Mouse (Mus musculus) hindbrain, postnatal 0 days (tissue): ENCODE data around the gene Gpat3. TPM values are rescaled to one million over a fixed set of nuclear protein-coding genes. Genes with fewer than 3 reads are reported as not detected.

ENCODE experiments used
- ATAC-seq: fragments of 200-750 bp; cut with Nextera tagmentation; 2 replicates; pipeline ENCODE4 v1.8.0; 2017; ENCODE audit warnings: mild to moderate bottlenecking, moderate TSS enrichment, moderate library complexity
- DNase-seq: peaks from one replicate; pipeline ENCODE4 v3.0.0-alpha.2; 2015; ENCODE audit warnings: low spot score
- H3K27ac ChIP-seq: fragments of 300-500 bp; sonication (generic); 2 replicates; pipeline ENCODE4 v1.5.1; 2014; ENCODE audit warnings: mild to moderate bottlenecking
- H3K27me3 ChIP-seq: fragments of 300-500 bp; sonication (generic); 2 replicates; pipeline ENCODE4 v1.6.1; 2014; ENCODE audit warnings: low read length, mixed read lengths; ENCODE audit not compliant: insufficient read depth
- H3K36me3 ChIP-seq: fragments of 300-500 bp; sonication (generic); 2 replicates; pipeline ENCODE4 v1.6.1; 2014; ENCODE audit warnings: low read length, mixed read lengths; ENCODE audit not compliant: insufficient read depth
- H3K4me1 ChIP-seq: fragments of 300-500 bp; sonication (generic); 2 replicates; pipeline ENCODE4 v1.6.1; 2014; ENCODE audit warnings: antibody characterized with exemption, low read length, mixed read lengths; ENCODE audit not compliant: insufficient read depth
- H3K4me2 ChIP-seq: fragments of 300-500 bp; sonication (generic); 2 replicates; pipeline ENCODE4 v1.6.1; 2014; ENCODE audit warnings: low read depth, mild to moderate bottlenecking, low read length, moderate library complexity, mixed read lengths
- H3K4me3 ChIP-seq: fragments of 300-500 bp; sonication (generic); 2 replicates; pipeline ENCODE4 v1.5.1; 2014; ENCODE audit warnings: low read length
- H3K9ac ChIP-seq: fragments of 300-500 bp; sonication (generic); replicated peaks from 2 replicates; pipeline ENCODE4 v1.6.1; 2014; ENCODE audit warnings: mild to moderate bottlenecking, low read length, moderate library complexity, mixed read lengths
- H3K9me3 ChIP-seq: fragments of 300-500 bp; sonication (generic); 2 replicates; pipeline ENCODE4 v1.6.1; 2016; ENCODE audit warnings: low read length, mixed read lengths
- CTCF ChIP-seq: IDR thresholded peaks from 2 replicates; pipeline ENCODE4 v1.5.1; 2016; ENCODE audit warnings: antibody characterized with exemption, control low read depth, low read depth
- WGBS: fragments of 180-500 bp; shearing (Covaris S2); extraction: QIAGEN DNeasy Blood & Tissue Kit; methylation state at CpG from one replicate; pipeline ENCODE4 v1.1.7; 2014; 5-methylcytosine and 5-hydroxymethylcytosine counted together
- polyA plus RNA-seq: library from polyadenylated mRNA; unstranded; fragments of >200 nt; fragmentation: Nextera tagmentation; extraction: Ambion mirVana; gene quantifications from 2 replicates; pipeline ENCODE4 v1.2.1, GENCODE M21; 2015
- total RNA-seq: library from RNA; depleted of rRNA; stranded (reverse); fragments of >200 nt; gene quantifications from 2 replicates; pipeline ENCODE4 v1.2.3, GENCODE M21; 2014

Gpat3 gene
- total and polyA plus RNA-seq, 2 experiments from 2014 or later = 1.5 TPM

- H3K4me1 ChIP-seq = no peaks in the 10 kb centered on the region
- no peak for TF ChIP-seq CTCF
- H3K27me3 ChIP-seq = no peaks in the 10 kb centered on the region
- no peaks in the 10 kb centered on the region for H3K9me3 ChIP-seq
- H3K9ac ChIP-seq = no peak overlapping the region
- DNase-seq (no peak), ATAC-seq (no peak)
- H3K4me3 ChIP-seq = no peak overlapping the region
- H3K36me3 ChIP-seq = no peaks in the 10 kb centered on the region
- H3K27ac ChIP-seq = no peak overlapping the region
- WGBS = 87% methylated on average over 7 of the region's 7 CpGs
- H3K4me2 ChIP-seq = no peak overlapping the region
Measured at GRCm38 (mm10) chr5:100837907-100838306, 7.6 kb upstream of the Gpat3 start.

DNA sequence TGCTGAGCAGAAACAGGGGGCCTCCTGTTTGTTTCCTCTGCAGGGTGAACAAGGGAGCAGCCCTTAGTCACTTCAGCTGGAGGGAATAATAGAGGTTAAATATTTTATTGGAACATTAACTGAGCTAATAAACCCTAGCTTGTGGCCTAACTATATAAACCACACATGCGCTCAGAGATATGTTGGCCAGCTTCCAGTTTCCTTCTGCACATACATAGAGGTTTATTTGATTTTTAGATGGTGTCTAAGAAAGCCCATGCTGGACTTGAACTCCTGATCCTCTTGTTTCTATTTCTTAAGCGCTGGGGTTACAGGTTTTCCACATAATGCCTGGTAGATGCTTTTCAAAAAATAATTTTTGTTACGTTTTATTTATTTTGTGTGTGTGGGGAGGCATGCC lies 1.0 kb upstream of the Gpat3 start:
- DNase-seq = no peak
- no peak overlapping the region for H3K9ac ChIP-seq
- WGBS = 61% methylated on average over 3 of the region's 3 CpGs
- no peaks in the 10 kb centered on the region for H3K9me3 ChIP-seq
- no peaks in the 10 kb centered on the region for H3K36me3 ChIP-seq
- no peak for TF ChIP-seq CTCF
- H3K27ac ChIP-seq = no peak overlapping the region
- H3K4me2 ChIP-seq = no peak overlapping the region
- no peak overlapping the region for H3K4me3 ChIP-seq
- ATAC-seq = no peak
- peaks cover 5% of the 10 kb centered on the region; the same call in 1 of the 2 replicates for H3K4me1 ChIP-seq
- H3K27me3 ChIP-seq = peaks cover 5% of the 10 kb centered on the region; the same call in 1 of the 2 replicates

- under 1% methylated on average over 52 of the region's 52 CpGs for WGBS
- Histone ChIP-seq H3K9me3 (no peaks in the 10 kb centered on the region), H3K27ac (no peak overlapping the region), H3K4me2 (peak overlapping the region; percentile 99), H3K4me3 (peak overlapping the region; percentile 67), H3K36me3 (no peaks in the 10 kb centered on the region), H3K4me1 (peaks cover 5% of the 10 kb centered on the region; the same call in 1 of the 2 replicates), H3K27me3 (peaks cover 5% of the 10 kb centered on the region; the same call in 1 of the 2 replicates), H3K9ac (peak overlapping the region; percentile 48)
- DNase-seq (peak; percentile 30), ATAC-seq (peak; percentile 67)
- TF ChIP-seq CTCF = no peak
Measured at GRCm38 (mm10) chr5:100845848-100846598, 510 bp downstream of the Gpat3 start.

DNA sequence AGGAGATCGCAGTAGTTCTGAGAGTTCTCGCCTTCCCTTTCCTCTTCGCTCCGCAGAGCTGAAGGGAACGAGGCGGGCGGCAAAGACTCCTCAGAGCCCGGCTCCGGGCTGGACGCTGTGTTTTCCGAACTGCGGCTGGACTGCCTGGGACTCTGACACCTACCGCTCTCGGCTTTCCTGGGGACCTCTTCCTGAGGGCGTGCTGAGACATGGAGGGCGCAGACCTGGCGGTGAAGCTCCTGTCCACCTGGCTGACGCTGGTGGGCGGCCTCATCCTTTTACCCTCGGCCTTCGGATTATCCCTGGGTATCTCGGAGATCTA lies 1.0 kb downstream of the Gpat3 start:
- 1% methylated on average over 19 of the region's 22 CpGs for WGBS
- Histone ChIP-seq H3K4me3 (peak overlapping the region; percentile 67), H3K27me3 (peaks cover 5% of the 10 kb centered on the region; the same call in 1 of the 2 replicates), H3K27ac (no peak overlapping the region), H3K4me1 (peaks cover 5% of the 10 kb centered on the region; the same call in 1 of the 2 replicates), H3K9ac (peak overlapping the region; percentile 48), H3K9me3 (no peaks in the 10 kb centered on the region), H3K4me2 (peak overlapping the region; percentile 99), H3K36me3 (no peaks in the 10 kb centered on the region)
- DNase-seq (no peak), ATAC-seq (peak; percentile 27)
- no peak for TF ChIP-seq CTCF

DNA sequence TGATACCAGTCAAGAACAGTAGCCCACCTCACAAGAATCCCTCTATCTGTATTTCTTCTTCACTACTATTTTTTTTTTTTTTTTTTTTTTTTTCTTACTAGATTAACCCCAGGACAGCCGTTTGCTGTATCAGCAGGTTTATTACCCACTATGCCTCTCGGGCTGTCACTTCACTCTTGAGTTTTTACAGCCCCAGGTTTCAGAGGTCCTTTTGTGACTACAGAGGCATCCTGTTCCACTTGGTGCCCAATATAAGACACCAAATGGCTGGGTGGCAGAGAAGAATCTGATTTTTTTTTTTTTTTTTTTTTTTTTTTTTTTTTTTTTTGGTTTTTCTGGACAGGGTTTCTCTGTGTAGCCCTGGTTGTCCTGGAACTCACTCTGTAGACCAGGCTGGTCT lies 1.6 kb downstream of the Gpat3 start:
- Histone ChIP-seq H3K4me2 (peak overlapping the region; percentile 99), H3K4me3 (peak overlapping the region; percentile 67), H3K9me3 (no peaks in the 10 kb centered on the region), H3K4me1 (peaks cover 5% of the 10 kb centered on the region; the same call in 1 of the 2 replicates), H3K9ac (no peak overlapping the region), H3K27ac (no peak overlapping the region), H3K36me3 (no peaks in the 10 kb centered on the region), H3K27me3 (peaks cover 5% of the 10 kb centered on the region; the same call in 1 of the 2 replicates)
- DNase-seq = no peak
- no peak for ATAC-seq
- no peak for TF ChIP-seq CTCF
- 12% methylated on average over 2 of the region's 2 CpGs for WGBS

DNA sequence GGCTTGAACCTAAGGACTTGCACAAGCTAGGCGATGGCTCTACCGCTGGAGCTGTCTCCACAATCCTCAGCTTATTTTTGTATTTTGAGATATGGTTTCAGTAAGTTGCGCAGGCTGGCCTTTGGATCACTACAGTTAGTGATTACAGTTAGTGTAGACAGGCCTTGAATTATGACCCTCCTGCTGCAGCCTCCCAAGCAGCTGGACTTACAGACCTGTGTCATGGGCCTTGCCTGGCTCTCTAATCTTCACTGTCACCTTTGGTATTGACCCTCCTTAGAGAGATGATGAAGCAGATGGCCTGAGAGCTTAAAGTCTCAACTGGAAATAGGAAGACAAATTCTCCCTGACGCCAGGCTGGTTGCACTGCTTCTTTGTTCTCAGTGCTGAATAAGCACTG lies 8.4 kb downstream of the Gpat3 start:
- WGBS = 88% methylated on average over 4 of the region's 4 CpGs
- Histone ChIP-seq H3K4me3 (no peak overlapping the region), H3K27ac (no peak overlapping the region), H3K9ac (no peak overlapping the region), H3K4me1 (no peaks in the 10 kb centered on the region), H3K4me2 (no peak overlapping the region), H3K36me3 (no peaks in the 10 kb centered on the region), H3K27me3 (no peaks in the 10 kb centered on the region), H3K9me3 (no peaks in the 10 kb centered on the region)
- DNase-seq (no peak), ATAC-seq (no peak)
- no peak for TF ChIP-seq CTCF

DNA sequence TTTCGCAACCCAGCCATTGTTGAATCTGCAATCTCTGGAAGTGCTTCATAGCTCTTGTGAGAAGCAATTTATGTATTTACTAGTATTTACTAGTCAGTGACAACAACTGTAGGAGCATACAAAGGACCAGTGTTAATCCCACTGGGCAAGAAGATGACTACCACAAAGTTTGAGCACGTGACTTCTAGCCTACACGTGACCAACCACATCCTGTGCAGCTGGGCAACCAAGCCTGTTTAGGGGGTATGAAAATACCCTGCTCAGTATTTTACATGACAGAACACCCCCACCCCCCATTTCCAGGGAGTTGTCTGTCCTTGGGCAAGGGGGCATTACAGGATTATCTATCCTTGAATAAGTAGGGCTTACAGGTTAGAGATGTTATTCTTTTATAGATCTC lies 11.0 kb downstream of the Gpat3 start:
- no peak overlapping the region for H3K27ac ChIP-seq
- WGBS = 89% methylated on average over 3 of the region's 3 CpGs
- no peaks in the 10 kb centered on the region for H3K27me3 ChIP-seq
- no peaks in the 10 kb centered on the region for H3K9me3 ChIP-seq
- no peak overlapping the region for H3K4me3 ChIP-seq
- H3K4me2 ChIP-seq = no peak overlapping the region
- no peak overlapping the region for H3K9ac ChIP-seq
- no peaks in the 10 kb centered on the region for H3K36me3 ChIP-seq
- DNase-seq (no peak), ATAC-seq (no peak)
- H3K4me1 ChIP-seq = no peaks in the 10 kb centered on the region
- TF ChIP-seq CTCF = no peak
